Mouse (Mus musculus): ENCODE results near the gene Mrpl19. TPM values are rescaled to one million over a fixed set of nuclear protein-coding genes. Genes with fewer than 3 reads are reported as not detected.

The Mrpl19 gene
- polyA plus RNA-seq, 1 experiment from 2014 or later, result 52.4 TPM

GRCm38 (mm10) chr6:81971196-81971595 is 5.4 kb upstream of the Mrpl19 start:
- Histone ChIP-seq H3K9me3 (no peaks in the 10 kb centered on the region), H3K9ac (no peak overlapping the region), H3K27ac (replicated peaks) (no peak overlapping the region), H3K27me3 (replicated peaks) (no peaks in the 10 kb centered on the region), H3K4me1 (no peaks in the 10 kb centered on the region; the same call in 1 of the 2 replicates), H3K4me2 (no peak overlapping the region), H3K4me3 (no peak overlapping the region), H3K36me3 (no peaks in the 10 kb centered on the region)
- WGBS, result 68% methylated on average over 7 of the region's 7 CpGs
- ATAC-seq (ENCODE audit: extremely low read depth, insufficient number of reproducible peaks, low FRiP score, low TSS enrichment), result no peak

DNA sequence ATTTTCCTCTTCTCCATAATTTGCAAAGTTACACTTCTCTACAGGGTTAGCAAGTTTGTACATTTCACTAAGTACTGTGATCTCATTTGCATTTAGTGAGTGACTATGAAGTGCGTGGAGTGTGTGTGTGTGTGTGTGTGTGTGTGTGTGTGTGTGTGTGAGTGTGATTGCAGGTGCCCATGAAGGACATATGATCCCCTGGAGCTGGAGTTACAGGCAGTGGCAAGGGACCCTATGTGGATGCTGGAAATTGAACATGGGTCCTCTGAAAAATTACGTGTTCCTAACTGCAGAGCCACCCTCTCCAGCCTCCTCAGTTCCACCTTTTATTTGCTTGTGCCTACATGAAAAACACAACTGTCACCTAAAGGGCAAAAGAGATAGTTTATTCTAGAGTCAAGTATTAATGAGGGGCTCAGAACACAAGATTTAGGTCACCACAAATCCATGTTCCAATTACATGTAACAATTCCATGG is 348 bp upstream of the Mrpl19 start:
- Histone ChIP-seq H3K9me3 (no peaks in the 10 kb centered on the region), H3K36me3 (peaks cover 28% of the 10 kb centered on the region), H3K4me1 (peaks cover 9% of the 10 kb centered on the region), H3K4me3 (peak overlapping the region; percentile 91), H3K4me2 (peak overlapping the region; percentile 74), H3K27me3 (replicated peaks) (no peaks in the 10 kb centered on the region), H3K9ac (peak overlapping the region; percentile 59; the same call in 1 of the 2 replicates), H3K27ac (replicated peaks) (no peak overlapping the region)
- WGBS, result 46% methylated on average over 2 of the region's 2 CpGs
- ATAC-seq (ENCODE audit: extremely low read depth, insufficient number of reproducible peaks, low FRiP score, low TSS enrichment), result 0 out of 2 replicates have a peak, but pooled peaks have one; percentile 9

DNA sequence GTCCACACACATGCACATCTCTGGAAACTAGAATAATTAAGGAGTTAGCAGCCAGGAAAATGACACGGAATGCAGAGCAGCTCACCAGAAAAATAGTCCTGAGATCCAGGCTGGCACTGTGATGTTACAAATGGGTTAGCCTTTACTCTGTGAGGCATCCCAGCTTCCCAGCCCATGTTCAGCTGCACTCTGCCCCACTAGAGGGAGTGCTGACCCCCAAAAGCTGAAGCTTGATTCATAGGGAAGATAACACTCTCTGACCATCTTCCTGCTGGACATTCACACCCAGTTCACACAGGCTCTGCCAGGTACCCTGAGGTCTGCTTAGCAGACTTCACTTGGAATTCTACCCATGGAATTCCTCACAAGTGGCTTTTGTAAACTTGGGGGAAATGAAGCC is 5.5 kb downstream of the Mrpl19 start:
- peaks cover 6% of the 10 kb centered on the region; the same call in 1 of the 2 replicates for H3K9me3 ChIP-seq
- no peak overlapping the region for H3K27ac ChIP-seq (replicated peaks)
- no peak overlapping the region for H3K4me2 ChIP-seq
- H3K9ac ChIP-seq, result no peak overlapping the region
- H3K36me3 ChIP-seq, result peaks cover 87% of the 10 kb centered on the region
- H3K4me1 ChIP-seq, result peaks cover 9% of the 10 kb centered on the region
- no peak for ATAC-seq (ENCODE audit: extremely low read depth, insufficient number of reproducible peaks, low FRiP score, low TSS enrichment)
- no peaks in the 10 kb centered on the region for H3K27me3 ChIP-seq (replicated peaks)
- H3K4me3 ChIP-seq, result no peak overlapping the region
- 91% methylated on average over 1 of the region's 1 CpGs for WGBS

GRCm38 (mm10) chr6:81959866-81960265 is 5.9 kb downstream of the Mrpl19 start:
- Histone ChIP-seq H3K9me3 (peaks cover 6% of the 10 kb centered on the region; the same call in 1 of the 2 replicates), H3K4me3 (no peak overlapping the region), H3K36me3 (peaks cover 91% of the 10 kb centered on the region), H3K27me3 (replicated peaks) (no peaks in the 10 kb centered on the region), H3K27ac (replicated peaks) (no peak overlapping the region), H3K9ac (no peak overlapping the region), H3K4me2 (no peak overlapping the region), H3K4me1 (peaks cover 6% of the 10 kb centered on the region)
- no peak for ATAC-seq (ENCODE audit: extremely low read depth, insufficient number of reproducible peaks, low FRiP score, low TSS enrichment)
- 91% methylated on average over 8 of the region's 8 CpGs for WGBS

DNA sequence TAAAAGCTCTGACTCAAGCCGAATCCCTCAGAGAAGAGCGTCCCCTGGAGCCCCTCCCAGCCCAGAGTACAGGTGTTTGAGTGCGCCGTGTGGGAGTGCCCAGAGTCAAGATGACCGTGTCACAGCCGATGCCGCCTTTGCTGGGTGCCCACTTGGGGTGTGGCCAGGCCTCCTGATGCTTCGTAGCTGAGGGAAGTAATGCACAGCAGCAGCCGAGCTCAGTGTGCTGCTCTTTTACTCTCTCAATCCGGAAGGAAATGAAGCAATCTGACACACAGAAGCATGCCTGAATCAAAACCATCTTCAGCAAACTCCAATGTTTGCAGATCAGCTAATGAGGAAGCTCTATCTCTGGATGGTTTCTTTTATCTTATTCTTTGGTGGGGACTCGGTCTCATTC is 7.8 kb downstream of the Mrpl19 start:
- Histone ChIP-seq H3K9me3 (peaks cover 6% of the 10 kb centered on the region; the same call in 1 of the 2 replicates), H3K27me3 (replicated peaks) (no peaks in the 10 kb centered on the region), H3K27ac (replicated peaks) (no peak overlapping the region), H3K4me1 (no peaks in the 10 kb centered on the region), H3K36me3 (peaks cover 96% of the 10 kb centered on the region), H3K4me3 (no peak overlapping the region), H3K9ac (no peak overlapping the region), H3K4me2 (no peak overlapping the region)
- ATAC-seq (ENCODE audit: extremely low read depth, insufficient number of reproducible peaks, low FRiP score, low TSS enrichment), result no peak
- 89% methylated on average over 11 of the region's 11 CpGs for WGBS

DNA sequence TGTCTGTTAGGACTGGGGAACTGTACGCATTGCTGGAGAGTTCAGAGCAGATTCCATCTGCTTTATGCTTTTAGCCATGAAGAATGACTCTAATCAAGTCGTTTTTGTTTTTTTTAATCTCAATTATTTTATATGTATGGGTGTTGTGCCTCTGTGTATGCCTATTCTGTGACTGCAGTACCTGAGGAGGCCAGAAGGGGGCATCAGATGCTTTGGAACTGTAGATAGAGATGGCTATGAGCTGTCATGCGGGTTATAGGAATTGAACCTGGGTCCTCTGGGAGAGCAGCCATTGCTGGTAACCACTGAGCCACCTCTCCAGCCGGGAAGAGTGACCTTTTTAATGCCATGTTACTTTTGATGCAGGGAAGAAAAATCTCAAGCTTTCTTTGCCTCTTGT is 9.4 kb downstream of the Mrpl19 start:
- no peaks in the 10 kb centered on the region for H3K27me3 ChIP-seq (replicated peaks)
- H3K4me2 ChIP-seq, result no peak overlapping the region
- H3K9ac ChIP-seq, result no peak overlapping the region
- H3K4me1 ChIP-seq, result no peaks in the 10 kb centered on the region
- peaks cover 6% of the 10 kb centered on the region; the same call in 1 of the 2 replicates for H3K9me3 ChIP-seq
- no peak overlapping the region for H3K27ac ChIP-seq (replicated peaks)
- WGBS, result 86% methylated on average over 4 of the region's 4 CpGs
- H3K4me3 ChIP-seq, result no peak overlapping the region
- no peak for ATAC-seq (ENCODE audit: extremely low read depth, insufficient number of reproducible peaks, low FRiP score, low TSS enrichment)
- peaks cover 96% of the 10 kb centered on the region for H3K36me3 ChIP-seq

- 89% methylated on average over 5 of the region's 5 CpGs for WGBS
- H3K4me2 ChIP-seq, result no peak overlapping the region
- H3K9me3 ChIP-seq, result peaks cover 6% of the 10 kb centered on the region; the same call in 1 of the 2 replicates
- H3K27me3 ChIP-seq (replicated peaks), result no peaks in the 10 kb centered on the region
- ATAC-seq (ENCODE audit: extremely low read depth, insufficient number of reproducible peaks, low FRiP score, low TSS enrichment), result no peak
- peaks cover 96% of the 10 kb centered on the region for H3K36me3 ChIP-seq
- H3K4me1 ChIP-seq, result no peaks in the 10 kb centered on the region
- no peak overlapping the region for H3K9ac ChIP-seq
- no peak overlapping the region for H3K27ac ChIP-seq (replicated peaks)
- H3K4me3 ChIP-seq, result no peak overlapping the region
Measured at GRCm38 (mm10) chr6:81955133-81955532, 10.6 kb downstream of the Mrpl19 start.

- no peaks in the 10 kb centered on the region for H3K27me3 ChIP-seq (replicated peaks)
- no peak overlapping the region for H3K4me2 ChIP-seq
- peaks cover 99% of the 10 kb centered on the region for H3K36me3 ChIP-seq
- no peak overlapping the region for H3K4me3 ChIP-seq
- H3K9ac ChIP-seq, result no peak overlapping the region
- no peak overlapping the region for H3K27ac ChIP-seq (replicated peaks)
- no peaks in the 10 kb centered on the region for H3K9me3 ChIP-seq
- no peaks in the 10 kb centered on the region for H3K4me1 ChIP-seq
- no peak for ATAC-seq (ENCODE audit: extremely low read depth, insufficient number of reproducible peaks, low FRiP score, low TSS enrichment)
- 93% methylated on average over 6 of the region's 6 CpGs for WGBS
Measured at GRCm38 (mm10) chr6:81946906-81947305, 18.9 kb downstream of the Mrpl19 start.

- Histone ChIP-seq H3K9me3 (no peaks in the 10 kb centered on the region), H3K36me3 (peaks cover 99% of the 10 kb centered on the region), H3K27me3 (replicated peaks) (no peaks in the 10 kb centered on the region), H3K4me3 (no peak overlapping the region), H3K9ac (no peak overlapping the region), H3K4me1 (no peaks in the 10 kb centered on the region), H3K4me2 (no peak overlapping the region), H3K27ac (replicated peaks) (no peak overlapping the region)
- ATAC-seq (ENCODE audit: extremely low read depth, insufficient number of reproducible peaks, low FRiP score, low TSS enrichment), result no peak
- 80% methylated on average over 3 of the region's 3 CpGs for WGBS
Measured at GRCm38 (mm10) chr6:81944432-81944831, 21.3 kb downstream of the Mrpl19 start.

GRCm38 (mm10) chr6:81943281-81943680 is 22.5 kb downstream of the Mrpl19 start:
- H3K27ac ChIP-seq (replicated peaks), result no peak overlapping the region
- H3K4me3 ChIP-seq, result no peak overlapping the region
- H3K4me2 ChIP-seq, result no peak overlapping the region
- H3K9ac ChIP-seq, result no peak overlapping the region
- no peaks in the 10 kb centered on the region for H3K4me1 ChIP-seq
- no peak for ATAC-seq (ENCODE audit: extremely low read depth, insufficient number of reproducible peaks, low FRiP score, low TSS enrichment)
- H3K36me3 ChIP-seq, result peaks cover 95% of the 10 kb centered on the region
- WGBS, result 83% methylated on average over 2 of the region's 2 CpGs
- H3K27me3 ChIP-seq (replicated peaks), result no peaks in the 10 kb centered on the region
- H3K9me3 ChIP-seq, result no peaks in the 10 kb centered on the region

DNA sequence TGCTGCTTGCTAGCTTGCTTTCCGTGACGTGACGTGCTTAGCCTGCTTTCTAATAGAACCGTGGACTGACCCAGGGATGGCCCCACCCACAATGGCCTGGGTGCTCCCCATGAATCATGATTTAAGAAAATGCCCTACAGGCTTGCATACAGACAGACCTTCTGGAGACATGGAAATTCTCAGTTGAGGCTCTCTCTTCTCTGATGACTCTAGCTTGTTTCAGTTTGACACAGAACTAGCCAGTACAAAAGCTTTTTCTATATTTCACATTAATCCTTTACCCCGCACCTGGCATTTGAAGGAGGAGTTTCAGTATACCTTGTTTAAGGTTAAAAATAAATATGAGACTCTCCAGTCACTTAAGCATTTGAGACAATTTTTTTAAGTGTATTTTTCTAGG is 24.0 kb downstream of the Mrpl19 start:
- Histone ChIP-seq H3K9ac (no peak overlapping the region), H3K36me3 (peaks cover 94% of the 10 kb centered on the region), H3K9me3 (no peaks in the 10 kb centered on the region), H3K4me1 (no peaks in the 10 kb centered on the region), H3K27me3 (replicated peaks) (no peaks in the 10 kb centered on the region), H3K4me2 (no peak overlapping the region), H3K4me3 (no peak overlapping the region), H3K27ac (replicated peaks) (no peak overlapping the region)
- 87% methylated on average over 5 of the region's 5 CpGs for WGBS
- ATAC-seq (ENCODE audit: extremely low read depth, insufficient number of reproducible peaks, low FRiP score, low TSS enrichment), result no peak

DNA sequence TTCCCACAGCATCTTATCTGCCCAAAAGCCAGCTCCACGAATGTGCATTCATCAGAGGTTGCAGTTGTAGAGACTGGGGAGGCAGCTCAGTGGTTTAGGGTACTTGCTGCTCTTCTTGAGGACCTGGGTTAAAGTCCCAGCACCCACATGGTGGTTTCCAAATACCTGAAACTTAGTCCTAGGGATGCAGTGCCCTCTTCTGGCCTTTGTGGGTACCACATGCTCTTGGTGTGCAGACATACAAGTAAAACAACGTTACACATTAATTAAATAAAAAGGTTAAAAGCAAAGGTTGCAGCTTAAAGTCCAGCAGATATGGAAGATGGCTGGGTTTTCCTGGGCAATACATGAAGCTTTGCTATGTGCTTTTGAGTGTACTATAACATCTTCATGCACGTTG is 32.5 kb downstream of the Mrpl19 start:
- Histone ChIP-seq H3K27ac (replicated peaks) (no peak overlapping the region), H3K27me3 (replicated peaks) (no peaks in the 10 kb centered on the region), H3K36me3 (peaks cover 90% of the 10 kb centered on the region), H3K4me1 (no peaks in the 10 kb centered on the region), H3K9ac (no peak overlapping the region), H3K9me3 (no peaks in the 10 kb centered on the region), H3K4me3 (no peak overlapping the region), H3K4me2 (no peak overlapping the region)
- no peak for ATAC-seq (ENCODE audit: extremely low read depth, insufficient number of reproducible peaks, low FRiP score, low TSS enrichment)
- WGBS, result 95% methylated on average over 3 of the region's 3 CpGs
